11 mouse cellular contexts compared by ENCODE assay signal in the genomic region with DNA sequence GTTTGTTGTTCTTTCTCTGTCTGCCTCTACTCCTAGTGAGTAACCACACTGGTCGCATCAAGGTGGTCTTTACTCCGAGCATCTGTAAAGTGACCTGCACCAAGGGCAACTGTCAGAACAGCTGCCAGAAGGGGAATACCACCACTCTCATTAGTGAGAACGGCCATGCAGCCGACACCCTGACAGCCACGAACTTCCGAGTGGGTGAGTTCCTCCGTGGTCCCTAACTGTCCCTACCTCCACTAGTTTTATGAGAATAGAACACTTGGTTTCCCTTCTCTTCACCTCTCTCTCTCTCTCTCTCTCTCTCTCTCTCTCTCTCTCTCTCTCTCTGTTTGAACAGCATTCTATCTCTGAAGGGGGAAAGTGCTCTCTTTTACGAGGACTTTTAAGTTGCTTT.
DNase-seq lines count a peak whose midpoint lies in the region; ATAC-seq lines count a peak whose summit lies in the region.
"Had no signal": no experiment of that assay in that cellular context is flagged by ENCODE, and none has a peak within 500 bp of the region (broad histone marks: within the 10 kb centered on the region; RNA-seq: fewer than 3 reads in every experiment).

No protein-coding gene starts in this region.

- H3K4me2 ChIP-seq in forebrain, embryonic 13.5 days, result 0 out of 2 replicates have a peak overlapping the region, but pooled peaks have one; percentile 6
- H3K4me2 ChIP-seq in kidney, embryonic 16.5 days (replicated peaks; ENCODE audit: low read depth, low read length), result peak overlapping the region; percentile 19; the same call in 1 of the 2 replicates
- H3K4me2 ChIP-seq in embryonic facial prominence, embryonic 11.5 days (ENCODE audit: low read depth, low read length), result 0 out of 2 replicates have a peak overlapping the region, but pooled peaks have one; percentile 13
- peak overlapping the region; percentile 43 for H3K4me2 ChIP-seq in midbrain, embryonic 15.5 days

- H3K9me3 ChIP-seq in forebrain, embryonic 13.5 days (replicated peaks), result no peaks in the 10 kb centered on the region
- H3K9me3 ChIP-seq in forebrain, embryonic 10.5 days, result no peaks in the 10 kb centered on the region
- H3K9me3 ChIP-seq in kidney, embryonic 16.5 days (ENCODE audit: low read length), result no peaks in the 10 kb centered on the region
- no peaks in the 10 kb centered on the region for H3K9me3 ChIP-seq in embryonic facial prominence, embryonic 11.5 days (replicated peaks; ENCODE audit: control insufficient read depth, low read length)
- no peaks in the 10 kb centered on the region for H3K9me3 ChIP-seq in midbrain, embryonic 15.5 days

- no peak overlapping the region for H3K9ac ChIP-seq in forebrain, embryonic 13.5 days
- no peak overlapping the region for H3K9ac ChIP-seq in kidney, embryonic 16.5 days (replicated peaks; ENCODE audit: low read length)
- no peak overlapping the region; the same call in 1 of the 2 replicates for H3K9ac ChIP-seq in embryonic facial prominence, embryonic 11.5 days (replicated peaks; ENCODE audit: low read length)
- H3K9ac ChIP-seq in midbrain, embryonic 15.5 days, result no peak overlapping the region

- no peak overlapping the region for H3K27ac ChIP-seq in forebrain, embryonic 13.5 days
- H3K27ac ChIP-seq in forebrain, embryonic 10.5 days, result no peak overlapping the region
- no peak overlapping the region for H3K27ac ChIP-seq in kidney, embryonic 16.5 days (ENCODE audit: low read length)
- H3K27ac ChIP-seq in embryonic facial prominence, embryonic 11.5 days (replicated peaks; ENCODE audit: low read depth, low read length), result no peak overlapping the region
- no peak overlapping the region for H3K27ac ChIP-seq in midbrain, embryonic 15.5 days

- 43% methylated on average over 8 of the region's 8 CpGs for WGBS in forebrain, embryonic 13.5 days
- WGBS in forebrain, embryonic 10.5 days, result 61% methylated on average over 8 of the region's 8 CpGs
- 55% methylated on average over 8 of the region's 8 CpGs for WGBS in kidney, embryonic 16.5 days
- 34% methylated on average over 8 of the region's 8 CpGs for WGBS in embryonic facial prominence, embryonic 11.5 days
- WGBS in midbrain, embryonic 15.5 days, result 44% methylated on average over 8 of the region's 8 CpGs

- no peak for ATAC-seq in forebrain, embryonic 13.5 days
- no peak for ATAC-seq in kidney, embryonic 16.5 days (ENCODE audit: low FRiP score, low TSS enrichment)
- ATAC-seq in embryonic facial prominence, embryonic 11.5 days (replicated peaks; ENCODE audit: insufficient number of reproducible peaks, low FRiP score, low TSS enrichment, low read depth), result no peak
- no peak for ATAC-seq in midbrain, embryonic 15.5 days (replicated peaks)

- H3K27me3 ChIP-seq in forebrain, embryonic 13.5 days, result no peaks in the 10 kb centered on the region
- no peaks in the 10 kb centered on the region for H3K27me3 ChIP-seq in forebrain, embryonic 10.5 days (ENCODE audit: poor library complexity, severe bottlenecking)
- H3K27me3 ChIP-seq in kidney, embryonic 16.5 days (ENCODE audit: insufficient read depth, low read length), result no peaks in the 10 kb centered on the region
- H3K27me3 ChIP-seq in embryonic facial prominence, embryonic 11.5 days (ENCODE audit: control insufficient read depth, insufficient read depth, low read length), result no peaks in the 10 kb centered on the region
- no peaks in the 10 kb centered on the region for H3K27me3 ChIP-seq in midbrain, embryonic 15.5 days (replicated peaks)

- H3K4me1 ChIP-seq in forebrain, embryonic 13.5 days, result peaks cover 10% of the 10 kb centered on the region
- peaks cover 16% of the 10 kb centered on the region for H3K4me1 ChIP-seq in forebrain, embryonic 10.5 days
- H3K4me1 ChIP-seq in kidney, embryonic 16.5 days (ENCODE audit: insufficient read depth, low read length), result peaks cover 17% of the 10 kb centered on the region; the same call in 1 of the 2 replicates
- H3K4me1 ChIP-seq in embryonic facial prominence, embryonic 11.5 days (ENCODE audit: control insufficient read depth, insufficient read depth, low read length), result peaks cover 2% of the 10 kb centered on the region; the same call in 1 of the 2 replicates
- peaks cover 10% of the 10 kb centered on the region for H3K4me1 ChIP-seq in midbrain, embryonic 15.5 days

- H3K36me3 ChIP-seq in forebrain, embryonic 13.5 days (ENCODE audit: poor library complexity, severe bottlenecking), result no peaks in the 10 kb centered on the region
- H3K36me3 ChIP-seq in forebrain, embryonic 10.5 days (replicated peaks), result no peaks in the 10 kb centered on the region
- H3K36me3 ChIP-seq in kidney, embryonic 16.5 days (ENCODE audit: insufficient read depth, low read length), result no peaks in the 10 kb centered on the region
- H3K36me3 ChIP-seq in embryonic facial prominence, embryonic 11.5 days (replicated peaks; ENCODE audit: control insufficient read depth, insufficient read depth, low read depth, low read length), result no peaks in the 10 kb centered on the region
- H3K36me3 ChIP-seq in midbrain, embryonic 15.5 days (replicated peaks), result no peaks in the 10 kb centered on the region

- H3K4me3 ChIP-seq in forebrain, embryonic 13.5 days, result no peak overlapping the region
- H3K4me3 ChIP-seq in forebrain, embryonic 10.5 days, result no peak overlapping the region
- H3K4me3 ChIP-seq in kidney, embryonic 16.5 days (ENCODE audit: low read length), result no peak overlapping the region
- H3K4me3 ChIP-seq in embryonic facial prominence, embryonic 11.5 days (ENCODE audit: low read depth, low read length), result no peak overlapping the region
- H3K4me3 ChIP-seq in midbrain, embryonic 15.5 days, result no peak overlapping the region

- no peak for DNase-seq in forebrain, embryonic 10.5 days (ENCODE audit: extremely low spot score, low spot score)
- DNase-seq in kidney, adult 18-20 months, result no peak
- DNase-seq in embryonic facial prominence, embryonic 11.5 days (ENCODE audit: low spot score), result no peak
- no peak for DNase-seq in cerebellum, postnatal 25 days
- DNase-seq in cerebellum, adult 9-11 months, result no peak
- DNase-seq: adrenal gland, postnatal 14 days; cerebellum, adult 18-20 months; spleen, adult 18-20 months had no signal
